Mouse (Mus musculus): Measurements from ENCODE around the gene Sema5b. TPM values are rescaled to one million over a fixed set of nuclear protein-coding genes. Genes with fewer than 3 reads are reported as not detected.

Sema5b gene
- polyA plus RNA-seq (2015; fragmentation: Nextera tagmentation; extraction: Ambion mirVana), result 15.1 and 18.3 TPM in 2 replicates

GRCm38 (mm10) chr16:35541117-35541641 lies at the start of gene Sema5b:
Sema5b (plus strand) TSS chr16:35541145.
- H3K36me3 ChIP-seq (ENCODE audit: control insufficient read depth, insufficient read depth, low read length), result no peaks in the 10 kb centered on the region
- H3K4me2 ChIP-seq (ENCODE audit: low read length), result peak within 1 kb of the TSS; percentile 66
- peak within 1 kb of the TSS; percentile 77 for H3K9ac ChIP-seq (ENCODE audit: low read depth, low read length)
- no peaks in the 10 kb centered on the region for H3K27me3 ChIP-seq (replicated peaks; ENCODE audit: control insufficient read depth, insufficient read depth, low read length)
- H3K9me3 ChIP-seq (ENCODE audit: control insufficient read depth, low read length), result no peaks in the 10 kb centered on the region
- peak within 1 kb of the TSS; percentile 76 for H3K27ac ChIP-seq (ENCODE audit: low read depth, low read length)
- WGBS, result under 1% methylated on average over 54 of the region's 54 CpGs
- ATAC-seq, result peak; percentile 90
- peaks cover 13% of the 10 kb centered on the region for H3K4me1 ChIP-seq (ENCODE audit: control insufficient read depth, insufficient read depth, low read depth, low read length)
- peak within 1 kb of the TSS; percentile 71 for H3K4me3 ChIP-seq (ENCODE audit: low read length)

GRCm38 (mm10) chr16:35500342-35500741 lies 40.6 kb upstream of the Sema5b start:
- Histone ChIP-seq H3K27me3 (replicated peaks; ENCODE audit: control insufficient read depth, insufficient read depth, low read length) (no peaks in the 10 kb centered on the region), H3K9me3 (ENCODE audit: control insufficient read depth, low read length) (no peaks in the 10 kb centered on the region), H3K36me3 (ENCODE audit: control insufficient read depth, insufficient read depth, low read length) (no peaks in the 10 kb centered on the region), H3K4me1 (ENCODE audit: control insufficient read depth, insufficient read depth, low read depth, low read length) (no peaks in the 10 kb centered on the region), H3K4me3 (ENCODE audit: low read length) (no peak overlapping the region), H3K4me2 (ENCODE audit: low read length) (no peak overlapping the region), H3K27ac (ENCODE audit: low read depth, low read length) (no peak overlapping the region), H3K9ac (ENCODE audit: low read depth, low read length) (no peak overlapping the region)
- ATAC-seq, result no peak
- 91% methylated on average over 3 of the region's 3 CpGs for WGBS

DNA sequence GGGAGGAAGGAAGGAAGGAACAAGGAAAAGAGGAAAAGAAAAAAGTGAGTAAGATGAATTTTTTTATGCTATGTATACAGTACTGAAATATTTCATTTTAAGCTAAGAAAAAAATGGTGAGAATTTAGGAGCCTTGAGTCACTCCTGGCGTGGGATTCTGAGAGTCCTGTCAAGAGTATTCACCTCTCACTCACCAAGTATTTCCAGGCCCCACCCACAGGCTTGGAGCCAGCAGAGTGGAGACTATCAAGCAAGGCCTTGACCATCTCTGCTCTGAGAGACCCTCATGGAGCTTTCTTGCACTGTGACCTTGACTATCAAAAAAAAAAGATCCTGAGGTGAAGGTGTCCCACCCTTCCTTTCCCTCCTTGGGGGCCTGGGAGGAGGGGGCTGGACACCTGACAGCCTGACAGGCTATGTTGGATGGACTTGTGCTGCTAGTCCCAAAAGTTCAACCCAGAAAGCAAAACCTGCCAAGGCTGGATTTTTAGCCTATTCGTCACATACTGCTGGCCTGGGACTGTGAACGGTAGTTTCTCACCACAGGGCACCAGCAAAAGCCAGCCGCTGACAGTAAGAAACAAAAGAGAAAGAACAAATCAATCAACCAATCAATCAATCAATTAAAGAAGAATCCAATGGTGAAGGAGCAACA lies 39.7 kb upstream of the Sema5b start:
- WGBS, result 42% methylated on average over 4 of the region's 4 CpGs

GRCm38 (mm10) chr16:35502456-35502855 lies 38.5 kb upstream of the Sema5b start:
- no peaks in the 10 kb centered on the region for H3K27me3 ChIP-seq (replicated peaks; ENCODE audit: control insufficient read depth, insufficient read depth, low read length)
- H3K4me3 ChIP-seq (ENCODE audit: low read length), result no peak overlapping the region
- no peak for ATAC-seq
- no peaks in the 10 kb centered on the region for H3K4me1 ChIP-seq (ENCODE audit: control insufficient read depth, insufficient read depth, low read depth, low read length)
- 75% methylated on average over 11 of the region's 11 CpGs for WGBS
- no peak overlapping the region for H3K4me2 ChIP-seq (ENCODE audit: low read length)
- no peak overlapping the region for H3K9ac ChIP-seq (ENCODE audit: low read depth, low read length)
- no peaks in the 10 kb centered on the region for H3K36me3 ChIP-seq (ENCODE audit: control insufficient read depth, insufficient read depth, low read length)
- H3K27ac ChIP-seq (ENCODE audit: low read depth, low read length), result no peak overlapping the region
- H3K9me3 ChIP-seq (ENCODE audit: control insufficient read depth, low read length), result no peaks in the 10 kb centered on the region

More for the DNA sequence above, 39.7 kb upstream of the Sema5b start:
- no peak overlapping the region for H3K9ac ChIP-seq (ENCODE audit: low read depth, low read length)
- no peaks in the 10 kb centered on the region for H3K4me1 ChIP-seq (ENCODE audit: control insufficient read depth, insufficient read depth, low read depth, low read length)
- no peak overlapping the region for H3K4me3 ChIP-seq (ENCODE audit: low read length)
- no peak for ATAC-seq
- H3K9me3 ChIP-seq (ENCODE audit: control insufficient read depth, low read length), result no peaks in the 10 kb centered on the region
- no peaks in the 10 kb centered on the region for H3K36me3 ChIP-seq (ENCODE audit: control insufficient read depth, insufficient read depth, low read length)
- H3K4me2 ChIP-seq (ENCODE audit: low read length), result no peak overlapping the region
- no peaks in the 10 kb centered on the region for H3K27me3 ChIP-seq (replicated peaks; ENCODE audit: control insufficient read depth, insufficient read depth, low read length)
- no peak overlapping the region for H3K27ac ChIP-seq (ENCODE audit: low read depth, low read length)

DNA sequence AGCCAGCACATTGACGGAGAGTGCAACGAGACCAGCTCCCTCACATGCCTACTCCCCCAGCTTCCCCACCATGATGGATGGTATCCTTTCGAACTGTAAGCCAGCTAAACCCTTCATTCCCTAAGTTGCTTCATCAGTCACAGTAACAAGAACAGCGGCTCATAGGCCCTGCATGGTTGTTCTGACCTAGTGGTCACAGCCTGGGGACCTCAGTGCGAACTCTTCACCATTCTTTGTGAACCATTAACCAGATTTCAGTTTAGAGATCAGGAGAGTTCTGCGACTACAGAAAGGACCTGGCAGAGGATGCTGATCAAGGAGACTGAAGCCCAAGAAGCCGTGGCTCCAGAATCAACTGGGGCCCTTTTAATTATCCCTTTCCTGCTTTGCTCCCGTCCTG lies 36.7 kb upstream of the Sema5b start:
- ATAC-seq, result no peak
- Histone ChIP-seq H3K4me3 (ENCODE audit: low read length) (no peak overlapping the region), H3K9me3 (ENCODE audit: control insufficient read depth, low read length) (no peaks in the 10 kb centered on the region), H3K27me3 (replicated peaks; ENCODE audit: control insufficient read depth, insufficient read depth, low read length) (no peaks in the 10 kb centered on the region), H3K4me2 (ENCODE audit: low read length) (no peak overlapping the region), H3K9ac (ENCODE audit: low read depth, low read length) (no peak overlapping the region), H3K36me3 (ENCODE audit: control insufficient read depth, insufficient read depth, low read length) (no peaks in the 10 kb centered on the region), H3K4me1 (ENCODE audit: control insufficient read depth, insufficient read depth, low read depth, low read length) (no peaks in the 10 kb centered on the region), H3K27ac (ENCODE audit: low read depth, low read length) (no peak overlapping the region)
- WGBS, result 83% methylated on average over 8 of the region's 8 CpGs

DNA sequence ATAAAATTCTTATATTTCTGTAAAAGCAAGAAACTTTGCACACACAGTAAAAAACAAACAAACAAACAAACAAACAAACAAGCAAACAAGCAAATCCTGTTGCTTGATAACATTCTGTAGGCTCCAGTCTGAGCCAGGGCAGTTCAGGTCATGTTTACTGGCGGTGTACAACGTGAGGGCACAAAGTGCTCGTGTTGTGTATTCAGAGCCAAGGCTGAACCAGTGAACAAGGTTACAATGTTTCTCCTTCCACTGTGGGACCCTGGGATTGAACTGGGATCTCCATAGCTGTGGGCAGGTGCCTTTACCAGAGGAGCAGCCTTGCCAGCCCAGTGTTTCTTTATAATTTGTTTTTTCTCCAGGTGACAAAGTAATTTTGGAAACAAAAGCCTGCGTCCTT lies 35.2 kb upstream of the Sema5b start:
- no peak overlapping the region for H3K4me2 ChIP-seq (ENCODE audit: low read length)
- no peaks in the 10 kb centered on the region for H3K9me3 ChIP-seq (ENCODE audit: control insufficient read depth, low read length)
- no peaks in the 10 kb centered on the region for H3K27me3 ChIP-seq (replicated peaks; ENCODE audit: control insufficient read depth, insufficient read depth, low read length)
- H3K4me1 ChIP-seq (ENCODE audit: control insufficient read depth, insufficient read depth, low read depth, low read length), result no peaks in the 10 kb centered on the region
- H3K4me3 ChIP-seq (ENCODE audit: low read length), result no peak overlapping the region
- ATAC-seq, result no peak
- H3K9ac ChIP-seq (ENCODE audit: low read depth, low read length), result no peak overlapping the region
- H3K36me3 ChIP-seq (ENCODE audit: control insufficient read depth, insufficient read depth, low read length), result no peaks in the 10 kb centered on the region
- 91% methylated on average over 4 of the region's 4 CpGs for WGBS
- no peak overlapping the region for H3K27ac ChIP-seq (ENCODE audit: low read depth, low read length)

GRCm38 (mm10) chr16:35508581-35508980 lies 32.4 kb upstream of the Sema5b start:
- WGBS, result 83% methylated on average over 6 of the region's 6 CpGs
- no peak for ATAC-seq
- Histone ChIP-seq H3K4me2 (ENCODE audit: low read length) (no peak overlapping the region), H3K27ac (ENCODE audit: low read depth, low read length) (no peak overlapping the region), H3K36me3 (ENCODE audit: control insufficient read depth, insufficient read depth, low read length) (no peaks in the 10 kb centered on the region), H3K4me3 (ENCODE audit: low read length) (no peak overlapping the region), H3K9me3 (ENCODE audit: control insufficient read depth, low read length) (no peaks in the 10 kb centered on the region), H3K9ac (ENCODE audit: low read depth, low read length) (no peak overlapping the region), H3K4me1 (ENCODE audit: control insufficient read depth, insufficient read depth, low read depth, low read length) (no peaks in the 10 kb centered on the region), H3K27me3 (replicated peaks; ENCODE audit: control insufficient read depth, insufficient read depth, low read length) (no peaks in the 10 kb centered on the region)

GRCm38 (mm10) chr16:35509331-35510070 lies 31.4 kb upstream of the Sema5b start:
- H3K4me2 ChIP-seq (ENCODE audit: low read length), result no peak overlapping the region
- no peak overlapping the region for H3K9ac ChIP-seq (ENCODE audit: low read depth, low read length)
- WGBS, result 56% methylated on average over 11 of the region's 11 CpGs
- H3K27ac ChIP-seq (ENCODE audit: low read depth, low read length), result no peak overlapping the region
- no peaks in the 10 kb centered on the region for H3K4me1 ChIP-seq (ENCODE audit: control insufficient read depth, insufficient read depth, low read depth, low read length)
- H3K36me3 ChIP-seq (ENCODE audit: control insufficient read depth, insufficient read depth, low read length), result no peaks in the 10 kb centered on the region
- no peaks in the 10 kb centered on the region for H3K9me3 ChIP-seq (ENCODE audit: control insufficient read depth, low read length)
- H3K4me3 ChIP-seq (ENCODE audit: low read length), result no peak overlapping the region
- ATAC-seq, result no peak
- H3K27me3 ChIP-seq (replicated peaks; ENCODE audit: control insufficient read depth, insufficient read depth, low read length), result no peaks in the 10 kb centered on the region

DNA sequence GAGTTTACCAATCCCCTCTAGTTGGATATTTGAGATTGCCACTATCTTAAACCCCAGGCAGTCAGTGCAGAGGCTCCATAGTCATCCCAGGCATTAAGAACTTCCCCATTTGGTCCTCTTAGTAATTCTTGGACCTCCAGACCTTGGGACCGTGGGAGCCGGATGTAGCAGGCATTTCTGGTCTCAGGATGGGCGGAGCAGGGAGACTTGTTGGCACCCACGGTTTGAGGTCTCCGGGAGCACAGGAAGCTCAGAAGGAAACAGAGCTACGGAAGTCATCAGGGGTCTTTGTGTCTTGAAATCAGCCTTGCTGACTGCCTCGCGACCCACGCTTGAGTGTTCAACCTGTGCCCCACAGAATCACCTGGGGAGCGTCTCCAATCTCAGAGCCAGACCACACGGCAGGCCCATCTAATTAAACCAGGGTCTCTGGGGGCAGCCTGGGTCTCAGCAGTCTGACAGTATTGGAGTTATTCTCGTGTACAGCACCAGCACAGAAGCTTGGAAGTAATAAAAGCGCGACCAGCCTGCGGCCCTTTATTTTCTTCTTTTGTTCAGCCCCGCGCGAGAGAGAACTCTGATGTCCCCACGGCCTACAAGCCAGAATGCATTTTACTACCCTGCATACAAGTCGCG lies 24.9 kb upstream of the Sema5b start:
- Histone ChIP-seq H3K36me3 (ENCODE audit: control insufficient read depth, insufficient read depth, low read length) (no peaks in the 10 kb centered on the region), H3K27ac (ENCODE audit: low read depth, low read length) (no peak overlapping the region), H3K9me3 (ENCODE audit: control insufficient read depth, low read length) (no peaks in the 10 kb centered on the region), H3K27me3 (replicated peaks; ENCODE audit: control insufficient read depth, insufficient read depth, low read length) (no peaks in the 10 kb centered on the region), H3K4me1 (ENCODE audit: control insufficient read depth, insufficient read depth, low read depth, low read length) (peaks cover 7% of the 10 kb centered on the region), H3K4me2 (ENCODE audit: low read length) (no peak overlapping the region), H3K9ac (ENCODE audit: low read depth, low read length) (no peak overlapping the region), H3K4me3 (ENCODE audit: low read length) (no peak overlapping the region)
- 47% methylated on average over 21 of the region's 21 CpGs for WGBS
- ATAC-seq, result no peak; the same call in 1 of the 2 replicates
